Mouse (Mus musculus): ENCODE results near the gene Tcf15.

- TF ChIP-seq POLR2A (IDR thresholded peaks at IDR 0.05; ENCODE audit: borderline replicate concordance, low read depth, low read length): no peak
- TF ChIP-seq CTCF (IDR thresholded peaks at IDR 0.05; ENCODE audit: low read depth, low read length): no peak
Observed at GRCm38 (mm10) chr2:152104711-152105317, 38.5 kb upstream of the Tcf15 start.

Measured in bone marrow macrophage, adult 2 months (primary cell).